Mouse (Mus musculus): ENCODE measurements around the gene Ccdc115.

The Ccdc115 gene

DNA sequence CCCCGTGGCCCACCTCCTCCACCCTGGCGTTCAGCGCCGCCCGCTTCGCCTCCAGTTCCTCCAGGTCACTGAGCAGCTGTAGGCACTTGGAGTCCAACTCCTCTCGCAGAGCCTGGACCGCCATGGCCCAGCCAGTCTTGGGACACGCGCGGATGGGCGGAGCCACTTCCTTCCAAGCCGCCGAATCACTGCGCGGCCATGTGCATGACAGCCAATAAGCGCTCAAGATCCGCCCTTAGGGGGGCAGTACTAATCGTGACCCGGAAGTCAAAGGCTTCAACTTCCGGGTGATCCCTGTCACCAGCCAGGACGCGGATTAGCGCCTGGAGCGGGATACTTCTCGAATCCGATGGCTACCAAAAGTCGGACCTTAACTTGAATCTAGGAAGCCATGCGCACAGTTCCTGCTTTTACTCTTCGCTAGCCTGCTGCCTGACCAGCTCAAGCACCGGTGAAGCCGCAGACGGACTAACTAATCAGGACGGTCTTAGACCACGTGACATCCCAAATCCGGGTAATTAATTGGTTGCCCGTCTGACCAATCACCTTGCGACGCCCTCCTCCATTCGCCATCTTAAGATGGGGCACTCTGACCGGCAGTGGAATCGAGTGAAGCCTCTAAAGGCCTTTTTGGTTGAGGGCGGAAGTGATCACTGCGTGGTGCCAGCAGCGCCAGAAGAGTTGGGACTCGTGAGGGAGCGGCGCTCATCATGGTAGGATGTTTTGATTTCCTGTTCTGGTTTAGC lies at the start of gene Ccdc115, which contains the start of gene Imp4:
Ccdc115 (minus strand) TSS at position 458 of the 746 bp plus-strand sequence.
Imp4 (plus strand) TSS at position 637 of the 746 bp plus-strand sequence.
- DNase-seq (ENCODE audit: low read depth, low spot score) = peak; percentile 100

DNA sequence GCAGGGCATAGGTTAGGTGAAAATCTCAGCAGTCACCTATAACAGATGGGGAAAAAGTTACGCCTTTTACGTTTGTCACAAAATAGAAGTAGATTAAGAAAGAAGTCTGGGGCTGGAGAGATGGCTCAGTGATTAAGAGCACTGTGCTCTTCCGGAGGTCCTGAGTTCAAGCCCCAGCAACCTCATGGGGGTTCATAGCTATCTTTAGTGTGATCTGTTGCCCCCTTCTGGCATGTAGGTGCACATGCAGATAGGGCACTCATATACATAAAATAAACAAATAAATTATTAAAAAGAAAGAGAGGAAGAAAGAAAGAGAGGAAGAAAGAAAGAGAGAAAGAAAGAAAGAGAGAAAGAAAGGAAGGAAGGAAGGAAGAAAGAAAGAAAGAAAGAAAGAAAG lies 47.9 kb upstream of the Ccdc115 start:
- DNase-seq (ENCODE audit: low read depth, low spot score) = peak; percentile 30

DNA sequence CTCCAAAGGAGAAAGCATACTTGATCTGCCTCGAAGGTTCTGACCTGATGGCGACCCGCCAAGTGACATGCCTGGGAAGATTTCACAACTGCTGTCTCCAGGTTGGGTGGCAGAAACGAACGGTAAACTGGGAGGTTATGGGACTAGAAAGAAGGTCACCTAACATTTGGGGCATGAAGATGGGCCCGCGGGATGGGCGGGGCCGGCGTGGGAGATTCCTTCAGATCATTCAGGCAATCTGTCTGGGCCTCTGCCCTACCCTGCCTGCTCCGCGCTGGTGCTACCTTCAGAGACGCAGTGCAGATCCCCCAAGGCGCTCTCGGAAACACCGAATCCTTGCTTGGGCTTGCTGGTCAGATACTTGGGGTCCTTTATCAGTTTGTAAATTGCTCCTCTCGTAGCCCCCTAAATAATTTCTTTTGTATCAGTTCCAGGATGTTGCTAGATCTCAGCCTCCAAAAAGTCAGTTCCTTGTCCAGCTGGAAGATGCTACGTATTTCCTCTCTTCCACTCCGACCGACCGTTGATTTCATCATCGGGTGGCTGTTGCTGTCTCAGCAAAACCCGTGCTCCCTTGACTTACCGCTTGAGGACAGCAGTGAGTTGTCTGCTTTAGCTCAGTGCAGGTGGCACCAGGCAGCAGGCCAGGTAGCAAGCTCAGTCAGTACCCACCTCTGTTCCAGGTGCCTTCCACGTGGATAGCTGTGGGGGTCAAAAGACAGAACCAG lies 46.2 kb upstream of the Ccdc115 start:
- DNase-seq (ENCODE audit: low read depth, low spot score) = peak; percentile 84

DNA sequence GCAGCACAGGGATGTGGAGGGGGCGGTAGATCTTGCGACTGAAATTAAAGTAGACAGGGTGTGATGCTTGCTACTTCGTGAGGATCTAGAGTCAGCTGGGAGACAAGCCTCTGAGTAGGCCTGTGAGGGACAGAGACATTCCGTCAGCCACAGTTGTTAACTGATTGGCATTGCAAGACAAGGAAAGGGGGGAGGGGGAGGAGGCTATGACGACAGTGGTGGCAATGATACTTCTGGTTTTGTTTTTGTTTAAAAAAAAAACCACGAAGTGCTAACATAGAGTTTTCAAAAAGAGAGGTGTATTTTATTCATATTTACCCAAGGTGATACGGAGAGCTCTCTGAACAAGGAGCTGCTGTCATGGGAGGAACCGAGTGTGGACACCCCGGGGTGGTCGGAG lies 45.0 kb upstream of the Ccdc115 start:
- no peak for DNase-seq (ENCODE audit: low read depth, low spot score)

DNA sequence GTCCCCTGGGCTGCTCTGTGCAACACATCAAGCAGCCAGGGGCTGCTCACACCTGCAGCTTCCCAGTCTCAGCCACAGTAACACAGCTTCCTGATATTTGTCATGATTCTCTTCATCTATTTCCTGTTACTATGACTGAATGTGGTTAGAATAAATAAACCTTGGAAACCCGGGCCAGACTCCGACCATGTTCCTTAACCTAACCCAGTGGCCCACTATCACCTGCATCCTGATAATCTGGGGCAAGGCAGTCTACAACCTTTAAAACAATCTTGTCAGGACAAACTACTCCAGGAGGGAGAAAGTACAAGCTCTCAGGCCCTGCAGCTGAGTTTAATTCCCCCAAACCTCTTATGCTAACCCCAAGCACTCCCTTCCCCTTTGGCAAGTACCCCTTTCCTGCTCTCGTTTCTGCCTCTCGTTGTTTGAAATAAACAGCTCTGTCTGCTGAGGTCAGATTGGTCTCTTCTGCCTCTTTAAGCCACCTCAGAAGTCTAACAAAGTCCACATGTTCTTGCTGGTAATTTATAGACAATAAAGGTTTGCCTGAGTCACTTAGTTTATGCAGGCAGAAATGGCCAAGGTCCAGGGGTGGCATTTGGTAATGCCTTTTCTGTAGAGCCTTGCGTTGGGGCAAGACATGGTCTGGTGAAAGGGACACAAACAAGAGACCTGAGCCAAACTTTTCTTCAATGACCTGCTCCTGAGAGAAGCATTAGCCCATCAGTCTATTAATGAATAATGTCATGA lies 42.6 kb upstream of the Ccdc115 start:
- DNase-seq (ENCODE audit: low read depth, low spot score) = no peak

DNA sequence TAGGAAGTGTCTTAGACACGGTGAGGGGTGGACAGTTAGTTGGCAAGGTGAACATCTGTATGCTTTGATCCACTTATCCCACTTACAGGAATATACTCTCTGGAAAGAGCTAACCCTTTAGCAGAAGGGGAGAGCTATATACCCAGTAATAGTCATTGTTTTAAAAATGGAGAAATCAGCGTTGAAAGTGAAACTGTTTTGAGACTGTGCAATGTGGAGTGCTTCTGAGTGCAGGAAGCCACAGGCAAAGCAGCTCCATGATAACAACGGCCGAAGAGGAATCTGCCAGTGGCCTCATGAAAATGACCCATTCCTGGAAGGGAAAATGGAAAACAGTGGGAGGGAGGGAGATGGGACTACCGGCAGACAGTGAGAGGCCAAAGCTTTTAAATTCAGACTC lies 41.3 kb upstream of the Ccdc115 start:
- DNase-seq (ENCODE audit: low read depth, low spot score) = no peak

DNA sequence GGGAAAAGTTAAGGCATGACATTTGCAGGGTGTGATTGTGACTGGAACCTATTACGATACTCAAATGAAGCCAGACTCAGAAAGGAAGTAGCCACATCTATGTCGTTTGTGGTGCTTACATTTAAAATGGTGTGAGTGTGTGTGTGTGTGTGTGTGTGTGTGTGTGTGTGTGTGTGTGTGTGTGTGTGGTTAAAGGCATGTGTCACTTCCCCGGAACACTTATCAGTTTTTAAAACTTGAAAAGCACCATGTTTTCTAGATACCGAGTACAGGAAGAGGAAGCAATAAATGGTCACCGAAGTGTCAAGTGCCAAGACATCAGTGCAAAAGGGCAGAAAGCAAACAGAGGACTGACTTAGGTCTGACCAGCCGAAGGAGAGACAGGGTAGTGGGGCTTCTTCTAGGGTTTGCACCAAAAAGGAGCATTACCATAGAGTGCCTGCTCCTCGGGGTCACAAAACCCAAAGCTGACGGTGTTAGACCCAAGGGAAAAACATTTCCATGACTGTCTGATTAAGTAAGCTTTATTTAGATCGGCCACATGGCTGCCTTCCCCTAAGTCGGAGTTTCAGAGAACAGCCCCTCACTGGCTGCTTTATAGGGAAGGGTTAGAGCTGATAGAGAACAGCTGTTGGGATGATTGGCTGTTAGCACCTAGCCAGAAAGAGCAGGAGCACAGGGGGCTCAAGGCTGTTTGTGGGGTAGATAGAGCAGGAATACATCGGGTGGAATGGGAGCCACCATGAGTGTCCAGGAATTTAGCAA lies 39.6 kb upstream of the Ccdc115 start:
- DNase-seq (ENCODE audit: low read depth, low spot score) = no peak

DNA sequence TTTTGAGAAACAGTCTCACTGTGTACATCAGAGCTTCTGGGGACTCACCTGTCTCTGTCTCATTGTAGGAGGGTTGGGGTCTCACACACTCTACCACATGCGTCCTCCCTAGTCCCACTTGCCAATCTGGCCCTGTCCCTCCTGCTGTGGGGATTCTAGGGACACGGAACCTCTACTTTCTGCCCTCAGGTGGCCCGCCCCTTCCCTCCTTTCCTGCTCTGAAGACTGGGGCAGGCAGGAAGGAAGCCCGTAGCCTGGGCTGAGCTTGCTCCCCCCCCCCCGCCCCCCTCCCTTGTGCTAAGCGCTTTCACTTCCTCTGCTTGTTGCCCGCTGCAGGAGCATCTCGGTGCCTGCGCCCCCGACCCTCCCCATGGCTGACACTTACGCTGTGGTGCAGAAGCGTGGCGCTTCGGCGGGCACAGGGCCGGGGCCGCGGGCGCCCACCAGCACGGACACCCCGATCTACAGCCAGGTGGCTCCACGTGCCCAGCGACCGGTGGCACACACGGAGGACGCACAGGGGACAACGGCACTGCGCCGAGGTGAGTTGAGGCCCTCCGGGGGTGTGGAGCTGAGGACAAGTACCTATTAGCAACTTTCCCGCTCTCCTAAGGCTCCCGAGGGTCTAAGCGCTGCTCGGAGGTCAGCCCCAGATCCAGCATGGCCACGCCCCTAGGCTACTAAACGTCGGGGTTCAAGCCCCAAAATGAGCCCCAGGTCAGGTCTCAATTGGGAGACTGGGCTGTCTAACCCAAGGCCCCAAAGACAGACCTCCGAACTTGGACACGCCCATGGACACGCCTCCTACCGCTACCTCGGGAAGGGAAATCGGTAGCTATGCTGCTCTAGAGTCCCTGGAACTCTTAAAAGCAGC lies 33.2 kb upstream of the Ccdc115 start:
- peak; percentile 64 for DNase-seq (ENCODE audit: low read depth, low spot score)

DNA sequence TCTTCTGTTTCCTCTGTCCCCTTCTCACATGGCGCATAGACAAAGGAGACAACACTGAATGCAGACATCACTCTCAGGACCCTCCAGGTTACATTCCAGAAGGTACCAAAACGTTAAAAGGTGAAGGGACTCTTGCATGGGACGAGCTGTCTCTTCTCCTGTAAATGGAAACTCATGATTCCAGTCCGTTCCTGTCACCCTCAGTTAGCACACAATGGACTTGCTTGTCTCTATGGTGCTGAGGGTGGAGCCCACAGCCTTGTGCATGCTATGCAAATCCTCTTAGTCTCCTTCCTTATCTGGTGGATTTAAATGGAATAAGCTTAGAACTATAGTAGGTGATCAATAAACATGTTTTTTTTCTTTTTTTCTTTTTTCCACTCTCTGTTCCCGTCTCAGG lies 30.3 kb upstream of the Ccdc115 start:
- DNase-seq (ENCODE audit: low read depth, low spot score) = peak; percentile 74

DNA sequence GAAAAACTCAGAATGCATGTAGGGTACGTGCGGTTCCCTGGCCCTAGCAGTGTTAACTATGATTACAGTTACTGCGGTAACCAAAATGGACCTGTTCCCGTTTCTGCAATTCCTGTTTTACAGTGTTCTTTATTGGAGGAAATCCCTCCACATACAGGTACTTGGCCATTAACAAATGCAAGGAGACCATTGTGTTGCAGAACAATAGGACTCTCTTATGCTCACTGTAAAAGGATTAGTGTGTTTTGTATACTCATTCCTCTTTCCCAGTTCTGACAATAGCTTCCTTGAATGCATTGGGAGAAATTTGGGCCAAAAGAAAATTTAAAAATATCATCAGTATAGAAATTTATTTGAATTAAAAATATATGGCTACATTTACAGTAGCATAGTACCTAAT lies 29.0 kb upstream of the Ccdc115 start:
- peak; percentile 44 for DNase-seq (ENCODE audit: low read depth, low spot score)

DNA sequence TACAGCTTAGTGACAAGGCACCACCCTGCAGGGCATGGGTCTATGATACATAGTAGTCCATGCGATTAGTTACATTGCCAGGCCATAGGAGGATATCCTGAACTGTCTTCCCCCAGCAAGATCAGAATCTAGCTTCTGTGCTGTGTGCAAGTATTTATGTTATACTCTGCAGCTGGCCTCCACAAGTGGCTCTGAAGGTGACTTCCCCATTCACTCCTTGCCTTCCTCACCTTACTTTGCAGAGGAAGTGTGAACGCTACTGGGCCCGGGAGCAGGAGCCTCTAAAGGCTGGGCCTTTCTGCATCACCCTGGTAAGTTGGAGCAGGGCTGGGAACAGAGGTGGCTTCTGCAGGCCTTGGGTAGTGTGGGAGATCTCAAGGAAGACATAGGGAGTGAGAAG lies 28.6 kb upstream of the Ccdc115 start:
- DNase-seq (ENCODE audit: low read depth, low spot score) = no peak

DNA sequence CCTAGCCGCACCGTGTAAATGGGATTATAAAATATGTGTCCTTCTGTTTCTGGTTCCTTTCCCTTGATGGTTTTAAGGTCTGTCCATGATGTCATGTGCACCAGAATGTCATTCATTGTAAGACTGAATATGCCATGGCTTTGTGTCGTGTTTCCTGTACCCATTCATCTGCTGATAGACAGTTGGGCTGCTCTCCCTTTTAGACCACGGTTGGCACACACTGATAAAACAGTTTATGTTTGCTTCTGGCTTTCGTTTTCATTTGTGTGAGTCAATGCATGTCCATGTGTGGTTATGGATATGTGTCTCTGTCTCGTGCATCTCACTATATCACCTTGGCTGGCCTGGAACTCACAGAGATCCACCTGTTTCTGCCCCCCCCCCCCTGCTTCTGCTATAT lies 26.0 kb upstream of the Ccdc115 start:
- DNase-seq (ENCODE audit: low read depth, low spot score) = no peak

DNA sequence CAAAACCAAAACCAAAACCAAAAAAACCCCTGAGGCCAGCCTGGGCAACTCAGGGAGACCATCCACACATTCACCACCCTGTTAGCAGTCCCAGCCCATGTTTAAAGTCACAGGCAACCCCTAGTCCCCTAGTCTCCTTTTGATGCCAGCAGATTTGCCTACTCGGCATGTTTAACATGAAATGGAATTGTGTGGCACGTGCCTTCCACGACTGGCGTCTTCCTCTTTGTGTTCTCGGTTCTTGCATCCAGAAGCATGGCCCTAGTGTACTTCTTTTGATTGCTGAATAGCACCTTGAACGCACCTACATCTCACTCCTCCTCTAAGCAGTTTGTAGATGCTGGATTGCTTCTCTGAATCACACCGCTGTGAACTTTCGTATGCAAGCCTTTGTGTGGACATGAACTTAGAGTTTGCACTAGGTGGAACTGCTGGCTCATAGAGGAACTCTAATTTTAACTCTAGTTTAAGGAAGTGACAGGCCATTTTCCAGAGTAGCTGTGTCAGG lies 24.9 kb upstream of the Ccdc115 start:
- no peak for DNase-seq (ENCODE audit: low read depth, low spot score)

DNA sequence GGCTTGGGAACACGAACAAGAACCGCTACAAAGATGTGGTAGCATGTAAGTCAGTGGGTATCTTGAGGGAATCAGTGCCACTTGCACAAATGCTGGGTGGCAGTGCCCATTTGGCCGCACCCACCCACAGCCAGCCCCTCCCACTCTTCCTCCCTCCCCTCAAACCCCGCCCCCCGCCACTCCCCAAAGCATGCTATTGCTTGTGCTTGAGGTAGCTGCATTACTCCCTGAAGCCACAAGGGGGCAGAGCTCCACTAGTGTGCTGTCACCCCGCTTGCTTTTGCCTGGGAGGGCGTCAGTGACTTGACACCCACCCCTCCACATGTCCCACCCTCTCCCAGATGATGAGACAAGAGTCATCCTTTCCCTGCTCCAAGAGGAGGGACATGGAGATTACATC lies 23.3 kb upstream of the Ccdc115 start:
- peak; percentile 88 for DNase-seq (ENCODE audit: low read depth, low spot score)

DNA sequence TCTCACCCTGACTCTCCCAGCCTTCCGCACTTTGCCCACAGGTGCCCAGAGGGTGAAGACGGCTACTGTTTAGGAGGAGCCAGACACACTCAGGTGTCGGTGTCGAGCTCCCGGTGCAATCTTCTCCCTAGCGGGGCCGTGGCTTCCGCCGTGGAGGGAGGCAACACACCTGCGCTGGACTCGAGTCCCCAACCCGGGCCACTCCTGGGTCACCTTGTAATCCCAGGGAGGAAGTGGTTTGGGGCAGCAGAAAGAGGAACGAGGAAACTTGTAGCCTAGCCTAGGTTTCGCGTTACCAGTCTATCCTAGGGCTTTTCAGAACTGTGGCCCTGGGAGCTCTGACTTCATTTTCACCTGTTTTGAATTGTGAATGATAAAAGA lies 20.6 kb upstream of the Ccdc115 start:
- no peak for DNase-seq (ENCODE audit: low read depth, low spot score)

DNA sequence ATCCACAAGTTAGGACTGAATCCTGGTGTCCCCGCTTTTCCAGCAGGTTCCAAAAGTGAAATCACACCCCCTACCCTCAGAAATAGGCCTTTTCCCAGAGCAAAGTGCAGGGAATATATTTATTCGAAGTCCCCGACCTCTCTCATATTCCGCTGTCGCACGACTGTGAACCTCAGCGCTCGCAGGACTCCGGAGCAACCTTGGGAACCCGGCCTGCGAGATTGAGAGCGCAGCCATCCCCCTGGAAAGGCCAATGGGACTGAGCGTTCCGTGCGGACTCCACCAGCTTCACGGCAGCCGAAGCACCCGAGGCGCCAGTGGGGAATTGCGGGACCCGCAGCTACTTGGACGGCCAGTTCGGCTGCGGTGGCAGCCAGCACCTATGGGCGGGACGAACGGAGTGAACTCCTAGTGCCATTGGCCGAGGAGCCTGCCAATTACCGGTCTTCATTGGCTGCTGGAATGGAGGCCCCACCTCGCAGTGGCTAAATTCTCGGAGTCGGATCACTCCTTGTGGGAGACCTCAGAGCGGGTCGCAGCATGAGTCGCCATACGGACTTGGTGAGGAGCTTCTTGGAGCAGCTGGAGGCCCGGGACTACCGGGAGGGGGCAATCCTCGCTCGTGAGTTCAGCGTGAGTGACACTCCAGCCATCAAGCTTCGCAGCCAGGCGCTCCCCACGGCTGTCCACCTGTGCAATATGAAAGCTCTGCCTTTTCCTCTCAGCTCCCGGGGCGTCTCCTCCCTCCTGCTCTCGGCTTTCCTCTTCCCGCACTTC lies 20.0 kb upstream of the Ccdc115 start, which contains the start of gene Ptpn18:
Ptpn18 (plus strand) TSS at position 479 of the 777 bp plus-strand sequence.
- peak; percentile 95 for DNase-seq (ENCODE audit: low read depth, low spot score)

DNA sequence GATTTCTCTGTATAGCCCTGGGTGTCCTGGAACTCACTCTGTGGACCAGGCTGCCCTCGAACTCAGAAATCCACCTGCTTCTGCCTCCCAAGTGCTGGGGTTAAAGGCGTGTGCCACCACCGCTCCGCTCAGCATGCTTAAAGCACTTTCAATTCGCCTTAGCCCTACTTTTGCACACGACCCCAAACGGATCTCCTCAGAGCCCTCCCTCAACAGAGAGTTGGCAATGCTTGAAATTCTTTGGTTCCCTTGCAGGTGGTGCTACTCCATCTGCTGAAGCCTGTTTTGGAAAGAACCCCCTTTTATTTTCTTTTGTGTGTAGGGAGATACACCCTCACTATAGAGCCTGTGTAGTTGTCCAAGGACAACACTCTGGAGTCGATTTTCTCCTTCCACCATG lies 19.0 kb upstream of the Ccdc115 start:
- DNase-seq (ENCODE audit: low read depth, low spot score) = peak; percentile 72

DNA sequence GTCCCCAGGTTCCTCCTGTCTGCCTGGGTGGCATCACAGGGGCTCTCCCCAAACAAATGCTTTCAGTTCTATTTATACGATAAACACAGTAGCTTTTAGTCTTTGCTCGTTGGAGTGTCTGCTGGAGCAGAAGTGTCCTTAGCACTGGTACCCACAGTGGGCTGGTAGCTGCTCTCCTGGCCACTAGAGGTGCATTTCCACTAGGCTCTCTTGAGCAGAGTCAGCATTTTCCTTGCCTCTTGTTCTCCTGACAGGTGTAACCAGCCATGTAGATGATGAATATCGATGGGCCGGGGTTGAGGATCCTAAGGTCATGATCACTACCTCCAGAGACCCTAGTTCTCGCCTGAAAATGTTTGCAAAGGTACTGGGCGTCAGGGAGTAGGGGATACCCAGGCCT lies 3.7 kb upstream of the Ccdc115 start:
- DNase-seq (ENCODE audit: low read depth, low spot score) = no peak

DNA sequence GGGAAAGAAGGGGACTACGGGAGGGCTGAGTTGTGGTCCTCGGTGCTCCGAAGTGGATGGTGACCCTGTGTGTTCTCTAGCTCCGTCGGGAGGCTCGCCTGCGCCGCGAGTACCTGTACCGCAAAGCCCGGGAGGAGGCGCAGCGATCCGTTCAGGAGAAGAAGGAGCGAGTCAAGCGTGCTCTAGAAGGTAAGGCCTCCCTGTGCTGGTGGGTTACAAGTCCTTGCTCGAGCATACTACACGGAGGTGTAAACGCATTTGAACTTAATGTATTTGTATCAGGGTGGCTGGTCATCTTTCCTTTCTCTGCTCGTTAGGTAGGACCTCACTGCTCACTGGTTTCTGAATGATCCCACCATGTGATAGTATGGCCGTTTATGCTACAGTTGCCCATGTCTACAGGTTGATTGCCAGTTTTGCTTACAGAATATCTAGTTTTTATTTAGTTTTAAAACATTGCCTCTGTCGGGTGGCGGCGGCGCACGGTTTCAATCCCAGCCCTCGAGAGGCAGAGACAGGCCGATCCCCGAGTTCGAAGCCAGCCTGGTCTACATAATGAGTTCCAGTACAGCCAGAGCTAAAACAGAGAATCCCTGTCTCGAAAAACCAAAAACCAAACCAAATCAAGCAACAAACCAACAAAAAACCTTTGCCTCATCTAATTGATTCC lies 624 bp upstream of the Ccdc115 start:
- no peak for DNase-seq (ENCODE audit: low read depth, low spot score)
